Mouse (Mus musculus) hindbrain, postnatal 0 days (tissue): ENCODE results near the gene Phf5a. TPM values are rescaled to one million over a fixed set of nuclear protein-coding genes. Genes with fewer than 3 reads are reported as not detected.

Source experiments
- ATAC-seq: fragments of 200-750 bp; cut with Nextera tagmentation; 2 replicates; pipeline ENCODE4 v1.8.0; 2017; ENCODE audit warnings: mild to moderate bottlenecking, moderate TSS enrichment, moderate library complexity
- DNase-seq: peaks from one replicate; pipeline ENCODE4 v3.0.0-alpha.2; 2015; ENCODE audit warnings: low spot score
- H3K27ac ChIP-seq: fragments of 300-500 bp; sonication (generic); 2 replicates; pipeline ENCODE4 v1.5.1; 2014; ENCODE audit warnings: mild to moderate bottlenecking
- H3K27me3 ChIP-seq: fragments of 300-500 bp; sonication (generic); 2 replicates; pipeline ENCODE4 v1.6.1; 2014; ENCODE audit warnings: low read length, mixed read lengths; ENCODE audit not compliant: insufficient read depth
- H3K36me3 ChIP-seq: fragments of 300-500 bp; sonication (generic); 2 replicates; pipeline ENCODE4 v1.6.1; 2014; ENCODE audit warnings: low read length, mixed read lengths; ENCODE audit not compliant: insufficient read depth
- H3K4me1 ChIP-seq: fragments of 300-500 bp; sonication (generic); 2 replicates; pipeline ENCODE4 v1.6.1; 2014; ENCODE audit warnings: antibody characterized with exemption, low read length, mixed read lengths; ENCODE audit not compliant: insufficient read depth
- H3K4me2 ChIP-seq: fragments of 300-500 bp; sonication (generic); 2 replicates; pipeline ENCODE4 v1.6.1; 2014; ENCODE audit warnings: low read depth, mild to moderate bottlenecking, low read length, moderate library complexity, mixed read lengths
- H3K4me3 ChIP-seq: fragments of 300-500 bp; sonication (generic); 2 replicates; pipeline ENCODE4 v1.5.1; 2014; ENCODE audit warnings: low read length
- H3K9ac ChIP-seq: fragments of 300-500 bp; sonication (generic); replicated peaks from 2 replicates; pipeline ENCODE4 v1.6.1; 2014; ENCODE audit warnings: mild to moderate bottlenecking, low read length, moderate library complexity, mixed read lengths
- H3K9me3 ChIP-seq: fragments of 300-500 bp; sonication (generic); 2 replicates; pipeline ENCODE4 v1.6.1; 2016; ENCODE audit warnings: low read length, mixed read lengths
- CTCF ChIP-seq: IDR thresholded peaks from 2 replicates; pipeline ENCODE4 v1.5.1; 2016; ENCODE audit warnings: antibody characterized with exemption, control low read depth, low read depth
- WGBS: fragments of 180-500 bp; shearing (Covaris S2); extraction: QIAGEN DNeasy Blood & Tissue Kit; methylation state at CpG from one replicate; pipeline ENCODE4 v1.1.7; 2014; 5-methylcytosine and 5-hydroxymethylcytosine counted together
- polyA plus RNA-seq: library from polyadenylated mRNA; unstranded; fragments of >200 nt; fragmentation: Nextera tagmentation; extraction: Ambion mirVana; gene quantifications from 2 replicates; pipeline ENCODE4 v1.2.1, GENCODE M21; 2015
- total RNA-seq: library from RNA; depleted of rRNA; stranded (reverse); fragments of >200 nt; gene quantifications from 2 replicates; pipeline ENCODE4 v1.2.3, GENCODE M21; 2014; rRNA removed

Phf5a gene
- total and polyA plus RNA-seq, 2 experiments from 2014 or later: 29.7 to 110 TPM

GRCm38 (mm10) chr15:81829208-81829580 lies 42.5 kb downstream of the Phf5a start:
- WGBS: 59% methylated on average over 2 of the region's 2 CpGs
- ATAC-seq (no peak), DNase-seq (no peak)

GRCm38 (mm10) chr15:81828426-81829207 lies 43.1 kb downstream of the Phf5a start:
- H3K27me3 ChIP-seq: no peaks in the 10 kb centered on the region
- H3K9ac ChIP-seq: no peak overlapping the region
- TF ChIP-seq CTCF: no peak
- ATAC-seq: no peak
- H3K9me3 ChIP-seq: no peaks in the 10 kb centered on the region
- 84% methylated on average over 7 of the region's 7 CpGs for WGBS
- H3K4me3 ChIP-seq: no peak overlapping the region
- no peaks in the 10 kb centered on the region for H3K4me1 ChIP-seq
- no peak overlapping the region for H3K27ac ChIP-seq
- no peak overlapping the region for H3K4me2 ChIP-seq
- H3K36me3 ChIP-seq: peaks cover 30% of the 10 kb centered on the region
- no peak for DNase-seq

More at GRCm38 (mm10) chr15:81829208-81829580, 42.5 kb downstream of the Phf5a start:
- Histone ChIP-seq H3K4me1 (peaks cover 2% of the 10 kb centered on the region; the same call in 1 of the 2 replicates), H3K27ac (no peak overlapping the region), H3K36me3 (peaks cover 24% of the 10 kb centered on the region), H3K4me3 (no peak overlapping the region), H3K9me3 (no peaks in the 10 kb centered on the region), H3K9ac (no peak overlapping the region), H3K4me2 (no peak overlapping the region), H3K27me3 (no peaks in the 10 kb centered on the region)
- TF ChIP-seq CTCF: no peak

GRCm38 (mm10) chr15:81824832-81825231 lies 46.9 kb downstream of the Phf5a start:
- no peaks in the 10 kb centered on the region for H3K27me3 ChIP-seq
- no peak overlapping the region for H3K27ac ChIP-seq
- H3K9ac ChIP-seq: no peak overlapping the region
- ATAC-seq (no peak), DNase-seq (no peak)
- 83% methylated on average over 3 of the region's 3 CpGs for WGBS
- no peaks in the 10 kb centered on the region for H3K9me3 ChIP-seq
- H3K36me3 ChIP-seq: peaks cover 58% of the 10 kb centered on the region
- no peaks in the 10 kb centered on the region for H3K4me1 ChIP-seq
- no peak overlapping the region for H3K4me2 ChIP-seq
- TF ChIP-seq CTCF: no peak
- no peak overlapping the region for H3K4me3 ChIP-seq

GRCm38 (mm10) chr15:81822631-81823030 lies 49.1 kb downstream of the Phf5a start:
- Histone ChIP-seq H3K4me3 (no peak overlapping the region), H3K9me3 (no peaks in the 10 kb centered on the region), H3K9ac (no peak overlapping the region), H3K4me2 (no peak overlapping the region), H3K4me1 (no peaks in the 10 kb centered on the region), H3K27ac (no peak overlapping the region), H3K36me3 (peaks cover 55% of the 10 kb centered on the region), H3K27me3 (no peaks in the 10 kb centered on the region)
- no peak for TF ChIP-seq CTCF
- ATAC-seq: no peak
- DNase-seq: no peak
- WGBS: 80% methylated on average over 3 of the region's 3 CpGs

DNA sequence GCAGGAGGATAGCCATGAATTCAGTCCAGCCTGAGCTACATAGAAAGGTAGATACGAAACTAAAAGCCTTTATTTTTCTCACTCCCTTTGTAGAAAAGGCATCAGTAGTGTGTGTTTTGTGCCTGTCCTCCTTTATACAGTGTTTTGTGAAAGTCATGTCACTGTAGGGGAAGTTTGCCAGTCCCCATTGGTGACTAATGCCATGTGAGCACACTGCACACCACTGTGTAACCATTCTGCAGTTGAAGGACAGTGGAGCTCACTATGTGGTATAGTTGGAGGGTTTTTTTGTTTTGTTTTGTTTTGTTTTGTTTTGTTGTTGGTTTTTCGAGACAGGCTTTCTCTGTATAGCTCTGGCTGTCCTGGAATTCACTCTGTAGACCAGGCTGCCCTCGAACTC lies 53.3 kb downstream of the Phf5a start:
- ATAC-seq (no peak), DNase-seq (no peak)
- WGBS: 90% methylated on average over 3 of the region's 3 CpGs
- Histone ChIP-seq H3K27ac (no peak overlapping the region), H3K4me3 (no peak overlapping the region), H3K4me1 (peaks cover 12% of the 10 kb centered on the region), H3K9me3 (no peaks in the 10 kb centered on the region), H3K36me3 (peaks cover 56% of the 10 kb centered on the region), H3K4me2 (no peak overlapping the region), H3K9ac (no peak overlapping the region), H3K27me3 (no peaks in the 10 kb centered on the region)
- TF ChIP-seq CTCF: no peak

GRCm38 (mm10) chr15:81814716-81815370 lies 56.9 kb downstream of the Phf5a start:
- Histone ChIP-seq H3K9ac (no peak overlapping the region), H3K27ac (no peak overlapping the region), H3K27me3 (no peaks in the 10 kb centered on the region), H3K4me1 (peaks cover 24% of the 10 kb centered on the region), H3K36me3 (peaks cover 30% of the 10 kb centered on the region), H3K4me3 (no peak overlapping the region), H3K9me3 (no peaks in the 10 kb centered on the region), H3K4me2 (no peak overlapping the region)
- no peak for DNase-seq
- WGBS: 84% methylated on average over 12 of the region's 12 CpGs
- TF ChIP-seq CTCF: no peak
- no peak for ATAC-seq

Other genes starting within 250 kb of the Phf5a start
- gene L3mbtl2, start 208.0 kb downstream of the Phf5a start, total RNA-seq: 29.9 and 31.4 TPM in 2 replicates
- 27.1 and 27.6 TPM in 2 replicates for gene L3mbtl2, start 208.0 kb downstream of the Phf5a start, polyA plus RNA-seq
- 43.1 and 64.4 TPM in 2 replicates for gene Chadl, start 174.6 kb downstream of the Phf5a start, total RNA-seq
- 45.1 and 45.6 TPM in 2 replicates for gene Chadl, start 174.6 kb downstream of the Phf5a start, polyA plus RNA-seq
- 136 and 148 TPM in 2 replicates for gene Zc3h7b, start 126.9 kb downstream of the Phf5a start, total RNA-seq
- gene Zc3h7b, start 126.9 kb downstream of the Phf5a start, polyA plus RNA-seq: 31.4 and 34.5 TPM in 2 replicates
- gene Rangap1, start 126.4 kb downstream of the Phf5a start, total RNA-seq: 147 and 151 TPM in 2 replicates
- gene Rangap1, start 126.4 kb downstream of the Phf5a start, polyA plus RNA-seq: 124 and 128 TPM in 2 replicates
- gene Tef, start 69.5 kb downstream of the Phf5a start, total RNA-seq: 62.5 and 64.1 TPM in 2 replicates
- 27.8 and 30.4 TPM in 2 replicates for gene Tef, start 69.5 kb downstream of the Phf5a start, polyA plus RNA-seq
- 12.9 and 13.9 TPM in 2 replicates for gene Tob2, start 13.1 kb downstream of the Phf5a start, total RNA-seq
- gene Tob2, start 13.1 kb downstream of the Phf5a start, polyA plus RNA-seq: 14.0 and 14.5 TPM in 2 replicates
- gene Aco2, start 398 bp upstream of the Phf5a start, total RNA-seq: 536 and 538 TPM in 2 replicates
- gene Aco2, start 398 bp upstream of the Phf5a start, polyA plus RNA-seq: 298 and 299 TPM in 2 replicates
- gene Polr3h, start 54.3 kb upstream of the Phf5a start, total RNA-seq: 47.2 and 48.7 TPM in 2 replicates
- gene Polr3h, start 54.3 kb upstream of the Phf5a start, polyA plus RNA-seq: 98.7 and 101 TPM in 2 replicates
- gene Csdc2, start 64.8 kb upstream of the Phf5a start, total RNA-seq: 178 and 188 TPM in 2 replicates
- gene Csdc2, start 64.8 kb upstream of the Phf5a start, polyA plus RNA-seq: 239 and 269 TPM in 2 replicates
- 123 and 164 TPM in 2 replicates for gene Pmm1, start 89.0 kb upstream of the Phf5a start, total RNA-seq
- 140 and 142 TPM in 2 replicates for gene Pmm1, start 89.0 kb upstream of the Phf5a start, polyA plus RNA-seq
- gene 1700029P11Rik, start 108.6 kb upstream of the Phf5a start, total RNA-seq: not detected in 2 replicates
- not detected in 2 replicates for gene 1700029P11Rik, start 108.6 kb upstream of the Phf5a start, polyA plus RNA-seq
- gene Xrcc6, start 115.9 kb upstream of the Phf5a start, total RNA-seq: 18.5 and 20.1 TPM in 2 replicates
- 30.9 and 35.3 TPM in 2 replicates for gene Xrcc6, start 115.9 kb upstream of the Phf5a start, polyA plus RNA-seq
- 29.9 and 32.1 TPM in 2 replicates for gene Desi1, start 162.0 kb upstream of the Phf5a start, total RNA-seq
- gene Desi1, start 162.0 kb upstream of the Phf5a start, polyA plus RNA-seq: 44.1 and 45.3 TPM in 2 replicates
- gene Snu13, start 175.7 kb upstream of the Phf5a start, total RNA-seq: 222 and 236 TPM in 2 replicates
- gene Snu13, start 175.7 kb upstream of the Phf5a start, polyA plus RNA-seq: 249 and 255 TPM in 2 replicates
- gene 4930407I10Rik, start 187.2 kb upstream of the Phf5a start, total RNA-seq: not detected in 2 replicates
- gene 4930407I10Rik, start 187.2 kb upstream of the Phf5a start, polyA plus RNA-seq: not detected in 2 replicates
- 0.21 TPM in 1 of 2 replicates, not detected in the other for gene Mei1, start 198.1 kb upstream of the Phf5a start, total RNA-seq
- 0.11 and 0.24 TPM in 2 replicates for gene Mei1, start 198.1 kb upstream of the Phf5a start, polyA plus RNA-seq